Mouse (Mus musculus) B cell, adult 2 months (primary cell): ENCODE data around the gene Palm2.

Experiments
- DNase-seq, 2 experiments: peaks; one replicate each; pipeline ENCODE4 v3.0.0; 2022

Palm2 gene

DNA sequence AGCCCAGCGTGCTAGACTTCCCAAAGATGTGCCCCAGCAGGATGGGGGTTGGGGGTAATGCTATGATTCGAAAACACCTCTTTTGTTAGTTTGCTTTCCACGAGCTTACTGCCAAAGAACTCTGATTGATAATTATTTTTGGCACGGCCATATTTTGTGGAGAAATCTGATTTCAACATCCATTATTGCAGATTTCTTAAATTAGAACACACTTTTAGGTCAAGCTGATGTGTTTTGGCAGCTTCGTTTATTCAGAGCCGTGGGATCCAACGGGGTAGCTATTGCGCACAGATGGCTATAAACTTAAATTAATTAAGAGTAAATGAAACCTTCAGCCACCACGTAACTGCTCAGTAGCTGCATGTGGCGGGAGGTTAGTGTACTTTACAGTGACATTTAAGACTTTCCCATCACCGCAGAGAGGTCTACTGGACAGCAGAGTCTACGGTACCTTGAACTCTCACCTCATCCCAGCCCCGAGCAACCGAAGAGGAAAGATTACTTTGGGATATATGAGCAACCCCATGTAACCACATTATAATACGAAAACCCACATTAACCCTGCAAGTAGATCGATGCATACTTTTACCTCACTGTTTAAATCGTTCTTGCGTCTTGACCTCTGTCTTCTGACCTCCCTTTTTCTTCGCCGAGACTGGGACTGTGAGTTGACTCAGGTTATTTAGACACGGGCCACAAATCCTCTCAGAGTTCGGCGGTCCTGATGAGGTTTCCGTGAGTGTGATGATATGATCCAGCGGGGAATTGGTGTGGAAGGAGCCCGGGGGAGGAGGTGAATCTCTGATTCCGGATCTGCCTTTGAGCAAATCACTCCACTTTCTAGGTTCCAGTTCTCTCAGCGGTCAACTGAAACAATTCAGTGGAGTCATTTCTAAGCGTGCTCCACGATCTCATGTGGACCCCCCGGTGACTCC is 80.2 kb downstream of the Palm2 start:
- no peak for DNase-seq

DNA sequence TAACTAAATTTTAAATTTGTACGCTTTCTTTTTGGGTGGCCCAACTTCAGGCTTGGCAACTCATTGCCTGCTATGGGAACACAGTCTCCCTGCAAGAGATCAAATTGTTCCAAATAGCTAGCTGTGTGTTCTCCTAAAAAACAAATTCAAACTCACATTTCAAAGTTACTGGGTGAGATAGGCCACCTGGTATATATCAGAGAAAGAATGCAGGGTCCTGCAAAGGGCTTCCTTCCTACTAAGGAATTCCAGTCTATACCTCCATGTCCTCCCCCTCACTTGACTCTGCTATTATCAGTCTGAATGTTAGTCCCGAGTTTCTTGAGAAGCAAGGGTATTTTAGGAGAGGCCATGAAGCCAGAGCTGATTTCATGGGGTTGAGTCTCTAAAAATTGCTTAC is 81.3 kb downstream of the Palm2 start:
- no peak for DNase-seq

DNA sequence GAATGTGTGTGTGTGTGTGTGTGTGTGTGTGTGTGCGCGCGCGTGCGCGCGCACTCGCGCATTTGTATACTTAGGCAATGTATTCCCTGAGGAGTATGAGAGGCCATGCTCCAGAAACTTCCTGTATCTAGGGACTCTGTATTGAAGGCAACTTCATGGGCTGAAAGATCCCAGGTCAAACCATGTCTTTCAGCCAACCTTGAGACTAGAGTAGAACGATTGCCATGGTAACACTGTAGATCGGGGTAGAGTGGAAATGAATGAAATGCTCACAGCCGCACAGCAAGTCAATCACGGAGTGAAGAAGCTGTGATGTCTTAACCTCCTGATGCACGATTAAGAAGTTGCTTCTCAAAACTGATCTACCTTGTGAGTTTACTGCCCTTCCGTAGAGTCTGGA is 89.4 kb downstream of the Palm2 start:
- DNase-seq = no peak

DNA sequence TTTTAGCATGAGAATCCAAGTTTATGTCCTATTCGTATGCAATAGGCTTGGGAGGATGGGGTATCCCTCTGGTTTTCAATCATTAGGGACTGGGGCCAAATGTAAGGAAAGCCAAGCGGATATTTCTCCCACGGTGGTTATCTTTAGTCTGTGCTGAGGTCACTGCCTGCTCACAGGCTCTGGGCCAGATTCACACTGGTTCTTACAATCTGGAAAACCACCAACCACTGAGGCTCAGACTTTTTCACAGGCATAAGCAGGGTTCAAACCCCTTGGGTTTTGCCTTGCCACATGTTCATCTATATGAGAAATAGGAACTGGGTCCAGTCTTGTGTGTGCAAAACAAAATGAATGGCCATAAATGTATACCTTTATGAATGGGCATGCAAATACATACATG is 90.4 kb downstream of the Palm2 start:
- DNase-seq = no peak

DNA sequence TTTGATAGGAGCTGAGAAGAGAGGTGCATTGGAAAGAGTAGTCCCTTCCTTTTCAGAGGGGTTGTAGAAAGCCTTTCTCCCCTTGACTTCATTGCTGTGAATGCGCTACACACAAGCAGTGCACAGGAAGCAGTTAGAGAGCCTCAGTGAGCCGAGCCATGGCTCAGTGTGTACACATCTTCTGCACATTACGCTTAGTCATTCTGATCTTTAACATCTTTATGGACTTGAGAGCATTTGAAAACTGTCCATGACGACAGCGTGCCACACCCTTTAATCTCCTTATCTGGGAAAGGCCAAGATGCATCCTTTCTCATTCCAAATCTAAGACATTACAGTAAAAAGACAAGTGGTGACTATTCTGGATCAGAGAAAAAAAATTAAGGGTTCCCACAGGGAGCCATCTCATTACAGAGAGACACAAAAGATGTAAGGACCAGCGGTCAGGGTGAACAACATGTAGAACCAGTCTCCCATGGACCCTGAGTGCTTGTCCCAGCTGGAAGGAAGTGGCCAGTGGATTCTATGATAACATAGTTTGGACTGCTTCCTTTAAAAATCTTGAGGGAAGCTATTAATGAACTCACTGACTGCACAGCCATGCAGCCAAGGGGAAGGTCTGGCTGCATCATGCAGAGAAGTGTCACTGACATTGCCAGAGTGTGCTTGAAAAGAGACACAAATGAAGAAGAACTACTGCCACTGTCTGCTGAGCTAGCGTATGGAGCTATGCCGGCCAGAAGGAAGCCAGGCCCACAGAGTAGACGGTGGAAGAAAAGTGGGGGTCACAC is 91.4 kb downstream of the Palm2 start:
- DNase-seq = no peak

DNA sequence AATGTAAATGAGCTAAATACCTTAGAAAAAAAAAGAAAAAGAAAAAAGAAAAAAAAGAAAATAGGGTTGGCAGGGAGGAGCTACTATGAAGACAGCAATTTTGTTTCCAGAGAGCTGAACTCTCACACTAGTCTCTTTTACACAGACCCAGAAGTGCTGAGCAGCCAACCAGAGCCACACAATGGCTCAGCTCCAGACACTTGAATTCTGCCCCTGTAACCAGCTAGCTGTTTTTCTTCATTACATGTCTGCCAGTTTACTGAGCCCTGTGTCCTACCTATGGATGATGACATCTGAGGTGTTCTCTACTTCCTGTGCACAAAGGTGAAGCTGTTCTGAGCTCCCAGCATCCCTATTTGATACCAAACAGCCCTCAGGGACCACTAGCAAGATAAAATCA is 94.2 kb downstream of the Palm2 start:
- no peak for DNase-seq

DNA sequence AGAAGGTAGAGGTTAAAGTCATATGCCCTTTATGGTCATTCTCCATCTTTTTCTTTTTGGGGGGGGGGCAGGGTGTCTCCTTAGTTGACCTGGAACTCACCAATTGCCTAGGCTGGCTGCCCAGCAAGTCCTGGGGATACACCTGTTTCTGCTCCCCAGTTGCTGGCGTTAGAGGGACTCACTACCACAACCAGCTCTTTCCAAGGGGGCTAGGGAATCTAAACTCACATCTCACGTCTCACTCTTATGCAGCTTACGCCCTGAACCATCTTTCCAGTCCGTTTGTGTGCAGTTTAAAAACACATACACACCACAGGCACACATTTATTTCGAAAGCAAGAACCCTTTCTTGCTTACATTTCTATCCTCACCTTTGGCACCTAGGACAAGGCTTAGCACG is 99.6 kb downstream of the Palm2 start:
- no peak for DNase-seq

DNA sequence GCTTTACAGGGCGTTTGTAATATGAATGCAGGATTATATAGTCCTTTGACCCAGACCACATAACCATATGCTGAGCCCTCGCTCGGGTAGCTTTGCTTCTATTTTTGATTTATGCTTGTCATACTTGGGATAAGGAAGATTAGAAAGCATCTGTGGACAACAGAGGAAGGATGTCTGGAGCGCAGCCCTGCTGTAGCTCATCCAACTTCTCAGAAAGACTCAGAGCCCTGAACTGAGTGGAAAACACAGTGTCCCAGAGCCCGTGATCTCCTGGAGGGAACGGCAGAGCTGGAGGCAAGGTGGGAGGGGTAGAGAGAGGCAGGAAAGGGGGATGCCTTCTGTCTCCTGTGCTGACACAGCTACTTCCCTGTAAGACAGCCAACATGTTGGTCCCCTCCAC is 100.2 kb downstream of the Palm2 start:
- no peak for DNase-seq

DNA sequence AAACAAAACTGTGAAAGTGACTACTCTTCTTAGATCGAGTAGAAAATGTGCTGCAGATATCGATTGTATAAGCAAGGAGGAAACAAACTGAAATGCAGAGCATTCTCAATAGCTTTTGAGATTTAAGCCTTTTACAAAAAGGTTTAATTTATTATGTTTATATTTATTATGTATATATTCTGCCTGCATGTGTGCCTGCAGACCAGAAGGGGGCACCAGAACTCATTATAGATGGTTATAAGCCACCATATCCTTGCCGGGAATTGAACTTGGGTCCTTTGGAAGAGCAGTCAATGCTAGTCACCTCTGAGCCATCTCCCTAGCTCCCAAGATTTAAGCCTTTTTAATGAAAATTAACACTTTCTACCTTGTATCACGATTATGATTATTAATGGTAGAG is 101.0 kb downstream of the Palm2 start:
- no peak for DNase-seq

DNA sequence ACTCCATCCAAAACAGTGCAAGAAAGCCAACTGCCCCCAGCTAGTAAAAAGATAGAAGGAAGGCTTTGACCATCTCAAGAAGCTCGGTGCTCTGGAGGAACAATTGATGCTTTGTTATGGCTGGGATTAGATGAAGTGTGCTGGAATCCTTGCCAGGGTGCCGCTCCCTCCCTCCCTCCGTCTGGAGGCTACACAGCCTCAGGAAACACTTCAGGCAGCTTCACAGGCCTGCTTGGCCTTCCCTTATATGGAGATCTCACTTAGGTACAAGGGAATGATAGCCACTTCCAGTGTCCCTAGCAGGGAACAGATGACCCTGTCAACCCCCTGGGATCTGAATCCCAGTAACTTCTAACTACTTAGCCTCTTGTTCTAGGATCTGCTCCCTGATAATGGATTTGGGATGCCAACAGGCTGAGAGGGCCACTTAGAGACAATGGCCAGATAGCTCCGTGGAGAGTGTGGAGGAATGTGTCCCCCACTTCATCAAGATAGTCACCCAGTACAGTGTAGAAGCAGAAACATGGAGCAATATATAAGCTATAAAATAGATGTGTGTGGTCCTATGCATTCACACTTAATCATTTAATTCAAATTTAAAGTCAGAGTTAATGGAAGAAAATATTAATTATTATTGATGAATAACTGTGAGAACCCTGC is 104.1 kb downstream of the Palm2 start:
- DNase-seq = no peak

DNA sequence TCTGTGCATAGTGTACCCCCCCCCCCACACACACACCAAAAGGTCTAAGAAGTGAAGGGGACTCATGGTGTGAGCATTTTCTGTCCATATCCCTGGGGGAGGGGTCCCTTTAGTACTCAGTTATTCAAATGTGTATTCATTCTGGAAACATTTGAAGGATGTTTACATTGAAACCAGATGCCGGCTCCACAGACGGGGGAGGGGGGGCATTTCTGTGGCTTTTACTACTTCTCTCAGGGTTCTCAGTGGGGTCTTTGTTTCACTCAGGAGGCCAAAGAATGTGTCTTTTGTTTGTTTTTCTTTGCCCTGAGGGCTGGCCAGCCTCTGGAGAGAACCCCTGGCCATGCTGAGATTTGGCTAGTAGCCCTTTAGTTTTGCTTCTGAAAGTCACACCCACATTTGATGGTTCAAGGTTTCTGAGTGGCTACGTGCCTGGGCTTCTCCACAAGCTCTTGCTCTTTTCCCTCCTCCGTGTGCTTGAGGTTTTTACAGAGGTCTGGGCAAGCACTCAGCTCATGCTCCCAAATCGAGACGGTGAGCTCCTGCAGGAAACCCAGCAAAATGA is 109.7 kb downstream of the Palm2 start:
- no peak for DNase-seq

DNA sequence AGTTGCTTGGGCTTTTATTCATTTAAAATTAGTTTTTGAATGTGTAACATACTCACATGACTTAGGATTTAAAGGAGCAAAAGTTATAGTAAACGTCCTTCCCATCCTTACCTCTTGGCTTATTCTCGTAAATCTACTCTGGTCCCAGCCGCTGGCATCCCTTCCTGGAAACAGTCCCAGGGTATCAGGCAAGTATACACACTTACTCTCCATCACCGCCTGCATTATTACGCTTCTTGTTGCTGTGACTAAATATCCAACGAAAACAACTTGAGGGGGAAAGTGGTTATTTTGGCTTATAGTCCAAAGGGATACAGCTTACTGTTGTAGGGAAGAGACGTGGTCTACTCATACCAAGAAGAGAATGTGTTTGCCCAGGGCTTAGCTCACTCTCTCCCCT is 113.7 kb downstream of the Palm2 start:
- no peak for DNase-seq

DNA sequence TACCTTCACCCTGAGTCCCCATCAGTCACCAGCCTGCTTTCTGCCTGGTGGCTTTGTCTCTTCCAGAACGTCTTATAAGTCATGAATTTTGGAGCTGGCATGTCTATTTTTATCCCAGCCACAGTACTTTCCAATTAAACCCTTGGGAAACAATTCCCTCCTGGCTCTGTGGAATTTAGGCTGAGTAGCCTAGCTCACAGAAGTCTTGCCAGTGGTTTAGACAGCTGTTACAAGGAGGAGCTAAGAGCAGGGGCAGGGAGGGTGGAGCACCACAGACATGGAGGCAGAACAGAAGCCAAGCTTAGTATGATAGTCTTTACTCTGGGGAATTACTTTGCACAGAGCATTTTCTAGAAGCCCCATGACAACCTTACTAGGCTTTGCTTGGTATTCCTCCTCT is 116.2 kb downstream of the Palm2 start:
- no peak for DNase-seq

DNA sequence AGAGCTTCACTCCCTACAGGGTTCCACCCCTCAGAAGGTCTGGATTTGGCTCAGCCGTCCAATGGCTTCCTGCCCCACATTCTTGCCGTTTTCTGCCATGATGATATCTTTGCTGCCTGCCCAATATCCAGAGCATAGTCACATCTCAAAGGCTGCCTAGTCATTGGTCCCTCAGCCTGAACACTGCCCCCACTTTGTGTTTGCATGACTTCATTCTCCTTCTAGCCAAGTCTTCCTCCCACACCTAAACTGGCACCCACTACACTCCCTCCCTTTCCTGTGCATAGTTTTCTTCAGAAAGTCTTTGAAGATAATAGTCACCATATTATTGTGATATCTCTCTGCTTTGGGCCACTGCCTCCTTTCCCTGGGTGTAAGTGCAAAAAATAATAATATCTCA is 123.1 kb downstream of the Palm2 start:
- DNase-seq = no peak

DNA sequence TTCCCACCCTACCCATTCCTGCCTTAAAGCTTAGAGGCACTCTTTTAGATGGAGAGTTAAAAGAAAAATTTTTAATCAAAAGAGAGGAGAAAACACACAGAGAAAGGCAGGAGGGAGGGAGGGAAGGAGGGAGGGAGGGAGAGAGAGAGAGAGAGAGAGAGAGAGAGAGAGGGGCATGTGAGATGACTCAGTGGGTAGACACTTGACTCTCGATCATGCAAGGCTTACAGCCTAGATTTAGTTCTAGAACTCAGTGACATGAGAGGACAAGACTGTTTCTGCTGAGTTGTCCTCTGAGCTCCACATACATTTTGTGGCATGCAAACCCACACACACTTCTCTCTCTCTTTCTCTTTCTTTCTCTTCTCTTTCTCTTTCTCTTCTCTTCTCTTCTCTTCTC is 125.4 kb downstream of the Palm2 start:
- DNase-seq = no peak

DNA sequence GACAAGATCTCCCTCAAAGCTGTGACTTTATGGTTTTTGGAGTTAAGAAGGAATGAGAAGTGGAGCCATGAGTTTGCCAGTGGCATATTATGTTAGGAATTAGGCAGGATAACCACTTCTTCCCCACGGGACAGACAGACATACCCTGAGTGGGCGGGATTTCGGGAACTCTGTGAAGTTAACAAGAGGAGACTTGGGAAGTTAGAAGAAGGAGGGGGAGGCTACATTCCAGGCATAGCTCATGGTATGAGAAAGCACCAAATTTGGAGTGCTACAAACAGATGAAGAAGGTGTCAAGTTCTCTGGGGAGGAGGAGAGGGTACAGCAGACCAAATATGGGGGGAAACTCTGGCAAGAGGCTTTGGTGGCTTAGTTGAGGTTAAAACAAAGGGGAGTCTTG is 126.0 kb downstream of the Palm2 start:
- DNase-seq = no peak

DNA sequence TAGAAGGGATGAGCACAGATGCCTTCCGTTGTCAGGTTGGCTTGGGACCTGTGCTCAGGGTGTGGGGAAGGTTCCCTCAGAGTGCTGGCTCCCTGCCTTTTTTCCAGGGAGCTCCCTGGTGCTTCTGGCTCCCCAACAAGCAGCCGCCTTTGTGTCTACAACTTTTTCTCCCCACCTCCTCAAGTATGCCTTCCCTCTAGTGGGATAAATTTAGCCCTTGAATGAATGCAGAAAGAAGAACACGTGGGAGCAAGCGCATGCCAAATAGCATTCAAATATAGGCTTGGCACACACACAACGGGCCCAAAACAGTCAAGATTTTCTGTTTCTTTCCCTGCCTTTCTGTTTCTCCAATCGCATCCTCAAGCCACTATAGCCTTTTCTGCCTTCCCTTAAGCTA is 127.0 kb downstream of the Palm2 start:
- DNase-seq = no peak

DNA sequence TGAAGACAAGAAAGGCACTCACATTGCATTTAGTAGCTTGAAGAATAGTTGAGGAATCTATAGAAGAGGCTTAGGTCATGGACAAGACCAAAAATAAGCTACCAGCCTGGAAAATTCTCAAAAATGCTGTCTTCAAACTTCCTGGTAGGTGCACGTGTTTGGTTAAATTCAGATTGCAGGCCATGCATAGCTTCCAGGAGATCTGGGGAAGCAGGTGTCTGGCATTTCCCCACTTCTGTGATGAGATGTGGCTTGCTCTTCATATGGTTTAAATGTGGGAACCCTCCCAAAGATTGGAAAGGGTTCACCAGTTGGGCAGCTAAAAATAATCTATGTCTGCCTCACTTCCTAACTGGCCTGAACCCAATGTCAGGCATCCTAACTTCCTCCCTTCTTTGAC is 131.2 kb downstream of the Palm2 start:
- DNase-seq = no peak

DNA sequence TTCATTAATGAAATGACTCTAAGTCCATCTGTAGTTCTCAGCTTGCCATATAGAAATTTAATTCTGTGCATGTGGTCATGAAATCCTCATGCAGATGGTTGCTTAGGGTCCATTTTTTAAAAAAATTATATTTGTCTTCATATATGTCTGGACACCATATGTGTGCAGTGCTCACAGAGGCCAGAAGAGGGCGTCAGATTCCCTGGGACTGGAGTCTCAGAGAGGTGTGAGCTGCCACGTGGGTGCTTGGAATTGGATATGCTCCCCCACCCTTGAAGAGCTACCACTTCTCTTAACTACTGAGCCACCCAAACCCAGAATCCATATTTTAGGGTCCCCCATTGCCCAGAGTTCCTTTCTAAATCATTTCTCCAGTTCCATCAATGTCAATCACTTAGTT is 131.8 kb downstream of the Palm2 start:
- DNase-seq = peak; percentile 7

DNA sequence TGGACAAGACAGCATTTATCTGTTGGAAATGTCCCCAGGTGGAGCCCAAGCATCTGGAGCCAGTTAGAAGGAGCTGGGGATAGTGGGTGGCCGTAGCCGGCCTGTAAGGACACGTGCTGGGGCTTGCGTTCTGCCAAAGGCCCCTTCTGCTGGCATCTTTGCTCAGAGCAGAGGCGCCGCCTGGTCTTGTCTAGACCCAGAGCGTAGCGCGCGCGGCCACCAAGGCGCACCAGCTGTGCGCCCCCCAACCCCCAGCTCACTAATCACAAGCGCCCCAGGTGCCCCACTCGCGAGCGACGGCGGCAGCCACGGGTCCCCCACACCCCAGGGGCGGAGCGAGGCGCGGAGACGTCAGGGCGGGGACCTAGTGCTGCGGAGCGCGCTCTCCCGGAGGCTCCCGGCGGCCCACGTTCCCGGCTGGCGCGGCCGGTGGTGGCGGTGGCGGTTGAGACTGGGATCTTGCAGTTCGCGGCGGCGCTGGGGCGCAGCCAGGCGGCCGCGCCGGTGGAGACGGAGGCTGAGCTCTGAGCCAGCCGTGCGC is 133.7 kb downstream of the Palm2 start, which contains the start of gene Pakap:
Pakap (plus strand) TSS at position 514 of the 541 bp plus-strand sequence.
- DNase-seq = no peak

DNA sequence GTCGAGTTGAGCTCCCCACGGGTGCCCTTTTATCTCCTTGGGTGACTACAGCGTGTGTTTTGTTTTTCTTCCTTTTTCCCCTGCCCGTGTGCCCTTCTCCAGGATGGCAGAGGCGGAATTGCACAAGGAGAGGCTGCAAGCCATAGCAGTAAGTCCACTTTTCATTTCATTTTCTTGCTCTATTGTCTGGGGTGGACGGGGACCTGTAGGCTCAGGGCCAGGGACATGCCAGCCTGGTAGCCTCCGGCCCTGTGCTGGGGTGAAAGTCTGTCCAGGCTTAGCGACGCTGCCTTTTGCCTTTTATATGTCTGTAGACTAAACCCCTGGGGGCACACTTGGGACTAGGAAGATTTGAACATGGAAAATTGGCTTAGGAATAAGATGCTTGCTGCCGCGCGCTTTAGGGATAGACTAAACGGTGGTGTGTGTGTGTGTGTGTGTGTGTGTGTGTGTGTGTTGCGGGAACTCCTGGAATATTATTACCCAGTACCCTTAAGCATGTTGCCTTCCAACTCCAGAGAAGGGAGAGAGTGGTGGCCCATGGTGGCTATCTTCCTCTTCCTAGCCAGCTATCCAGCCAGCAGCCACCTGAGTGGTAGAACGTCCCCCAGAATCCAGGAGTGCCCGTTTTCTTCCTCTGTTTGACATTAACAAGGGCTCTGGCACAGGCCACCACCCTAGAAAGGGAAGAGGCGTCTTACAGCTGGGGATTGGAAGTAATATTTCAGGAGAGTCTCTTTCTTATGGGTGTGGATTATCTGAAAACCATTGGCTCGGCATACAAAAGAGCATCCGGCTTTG is 134.4 kb downstream of the Palm2 start:
- DNase-seq = no peak

DNA sequence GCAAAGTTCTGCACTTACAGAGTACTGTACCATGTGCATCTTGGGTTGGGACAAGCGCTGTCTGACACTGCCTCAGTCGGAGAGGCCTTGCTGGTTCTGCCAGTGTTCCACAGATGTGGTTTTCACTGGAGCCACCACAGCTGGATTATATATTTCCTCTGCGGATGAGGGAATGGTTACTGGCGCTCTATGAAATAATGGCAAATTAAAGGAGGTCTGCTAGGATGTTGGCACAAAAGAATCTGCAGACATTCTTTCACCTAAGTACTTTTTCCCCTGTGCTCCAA is 135.0 kb downstream of the Palm2 start:
- DNase-seq = no peak
